Mouse (Mus musculus) liver, embryonic 16.5 days (tissue): ENCODE measurements at regions not wholly inside any gene's neighbourhood (a gene's known extent, or its start where the extent isn't known, plus 50 kb on each side); places are given as distances from the start of the nearest gene placed in this dataset.

Source experiments
- ATAC-seq: fragments of 200-750 bp; cut with Nextera tagmentation; 2 replicates; pipeline ENCODE4 v1.8.0; 2017; ENCODE audit warnings: low read depth, mild to moderate bottlenecking, moderate number of reproducible peaks, moderate library complexity
- H3K27ac ChIP-seq: fragments of 300-500 bp; sonication (generic); 2 replicates; pipeline ENCODE4 v1.5.1; 2014; ENCODE audit warnings: mild to moderate bottlenecking, low read length
- H3K27me3 ChIP-seq: fragments of 300-500 bp; sonication (generic); 2 replicates; pipeline ENCODE4 v1.6.1; 2014; ENCODE audit warnings: low read depth, low read length, mixed read lengths; ENCODE audit not compliant: control insufficient read depth, insufficient read depth
- H3K36me3 ChIP-seq: fragments of 300-500 bp; sonication (generic); 2 replicates; pipeline ENCODE4 v1.6.1; 2014; ENCODE audit warnings: mild to moderate bottlenecking; ENCODE audit not compliant: control insufficient read depth, insufficient read depth
- H3K4me1 ChIP-seq: fragments of 300-500 bp; sonication (generic); 2 replicates; pipeline ENCODE4 v1.6.1; 2014; ENCODE audit warnings: low read depth, low read length, mixed read lengths; ENCODE audit not compliant: control insufficient read depth
- H3K4me2 ChIP-seq: fragments of 300-500 bp; sonication (generic); 2 replicates; pipeline ENCODE4 v1.6.1; 2014; ENCODE audit warnings: low read depth, low read length, mixed read lengths
- H3K4me3 ChIP-seq: fragments of 300-500 bp; sonication (generic); 2 replicates; pipeline ENCODE4 v1.5.1; 2014; ENCODE audit warnings: low read depth, mild to moderate bottlenecking, low read length
- H3K9ac ChIP-seq: fragments of 300-500 bp; sonication (generic); 2 replicates; pipeline ENCODE4 v1.6.1; 2014; ENCODE audit warnings: low read depth, low read length
- H3K9me3 ChIP-seq: fragments of 300-500 bp; sonication (generic); replicated peaks from 2 replicates; pipeline ENCODE4 v1.6.1; 2016; ENCODE audit warnings: low read length; ENCODE audit not compliant: control insufficient read depth
- WGBS: fragments of 180-500 bp; shearing (Covaris S2); extraction: QIAGEN DNeasy Blood & Tissue Kit; methylation state at CpG from one replicate; pipeline ENCODE4 v1.1.7; 2014; ENCODE audit not compliant: insufficient replicate concordance; 5-methylcytosine and 5-hydroxymethylcytosine counted together

DNA sequence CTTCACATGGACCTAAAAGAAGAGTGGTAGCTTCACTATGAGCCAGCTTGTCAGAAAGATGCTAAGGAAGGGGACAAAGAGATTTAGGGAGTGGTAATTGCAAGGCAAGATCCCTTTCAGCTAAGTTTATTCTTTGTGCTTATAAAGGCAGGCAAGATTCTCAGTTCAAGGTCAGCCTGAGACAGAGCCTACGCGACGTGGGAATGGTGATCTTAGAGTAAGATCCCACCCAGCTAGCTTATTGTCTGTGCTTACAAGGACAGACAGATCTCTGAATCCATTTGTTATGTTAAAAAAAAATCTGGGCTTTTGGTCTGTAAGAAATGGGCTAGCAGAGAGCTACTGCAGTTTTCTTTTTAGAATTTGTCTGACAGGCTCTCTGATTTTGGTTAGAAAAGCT lies 253.3 kb upstream of the Ptbp2 start:
- H3K36me3 ChIP-seq, result no peaks in the 10 kb centered on the region
- H3K4me3 ChIP-seq, result no peak overlapping the region
- WGBS, result 78% methylated on average over 3 of the region's 3 CpGs
- no peaks in the 10 kb centered on the region for H3K27me3 ChIP-seq
- H3K9me3 ChIP-seq, result no peaks in the 10 kb centered on the region
- H3K4me1 ChIP-seq, result no peaks in the 10 kb centered on the region
- no peak overlapping the region for H3K9ac ChIP-seq
- no peak for ATAC-seq
- H3K4me2 ChIP-seq, result no peak overlapping the region
- no peak overlapping the region for H3K27ac ChIP-seq

- 71% methylated on average over 10 of the region's 10 CpGs for WGBS
- H3K9me3 ChIP-seq, result no peaks in the 10 kb centered on the region
- ATAC-seq, result no peak
Measured at GRCm38 (mm10) chr3:120019826-120020683, 235.8 kb upstream of the Ptbp2 start.

GRCm38 (mm10) chr3:120015376-120015775 lies 231.1 kb upstream of the Ptbp2 start:
- H3K9me3 ChIP-seq, result no peaks in the 10 kb centered on the region
- WGBS, result 56% methylated on average over 7 of the region's 7 CpGs
- H3K36me3 ChIP-seq, result no peaks in the 10 kb centered on the region
- no peaks in the 10 kb centered on the region for H3K4me1 ChIP-seq
- no peak for ATAC-seq
- H3K9ac ChIP-seq, result no peak overlapping the region
- H3K27ac ChIP-seq, result no peak overlapping the region
- H3K4me2 ChIP-seq, result no peak overlapping the region
- H3K4me3 ChIP-seq, result no peak overlapping the region
- no peaks in the 10 kb centered on the region for H3K27me3 ChIP-seq

More at GRCm38 (mm10) chr3:120019826-120020683, 235.8 kb upstream of the Ptbp2 start:
- no peak overlapping the region for H3K27ac ChIP-seq
- H3K27me3 ChIP-seq, result no peaks in the 10 kb centered on the region
- H3K4me1 ChIP-seq, result no peaks in the 10 kb centered on the region
- H3K36me3 ChIP-seq, result no peaks in the 10 kb centered on the region
- no peak overlapping the region for H3K4me2 ChIP-seq
- H3K9ac ChIP-seq, result no peak overlapping the region
- no peak overlapping the region for H3K4me3 ChIP-seq

GRCm38 (mm10) chr3:120011861-120012260 lies 227.6 kb upstream of the Ptbp2 start:
- no peaks in the 10 kb centered on the region for H3K4me1 ChIP-seq
- no peak overlapping the region for H3K9ac ChIP-seq
- no peak overlapping the region for H3K4me2 ChIP-seq
- ATAC-seq, result no peak
- WGBS, result 18% methylated on average over 3 of the region's 3 CpGs
- no peaks in the 10 kb centered on the region for H3K36me3 ChIP-seq
- no peaks in the 10 kb centered on the region for H3K27me3 ChIP-seq
- no peak overlapping the region for H3K27ac ChIP-seq
- H3K9me3 ChIP-seq, result no peaks in the 10 kb centered on the region
- no peak overlapping the region for H3K4me3 ChIP-seq

GRCm38 (mm10) chr3:120008110-120008509 lies 223.8 kb upstream of the Ptbp2 start:
- Histone ChIP-seq H3K4me2 (no peak overlapping the region), H3K9ac (no peak overlapping the region), H3K4me3 (no peak overlapping the region), H3K27me3 (no peaks in the 10 kb centered on the region), H3K9me3 (no peaks in the 10 kb centered on the region), H3K4me1 (no peaks in the 10 kb centered on the region), H3K27ac (no peak overlapping the region), H3K36me3 (no peaks in the 10 kb centered on the region)
- ATAC-seq, result no peak
- 71% methylated on average over 3 of the region's 3 CpGs for WGBS

DNA sequence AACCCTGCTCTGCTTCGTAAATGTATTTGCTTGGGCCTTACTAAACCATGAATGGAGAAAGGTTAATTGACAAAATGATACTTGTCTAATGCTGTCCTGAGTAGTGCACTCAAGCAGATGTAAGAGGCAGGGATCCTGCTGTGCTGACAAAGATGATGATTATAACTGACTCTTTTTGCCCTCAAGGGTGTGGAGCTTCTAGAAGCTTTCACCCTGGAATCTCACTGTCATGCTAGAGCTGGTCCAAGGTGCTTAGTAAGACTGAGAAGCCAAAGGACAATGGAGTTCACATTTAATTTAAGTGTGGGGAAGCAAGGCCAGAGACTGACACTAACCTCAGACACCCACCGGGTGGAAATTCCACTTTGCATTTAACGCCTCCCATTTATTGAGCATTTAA lies 220.3 kb upstream of the Ptbp2 start:
- Histone ChIP-seq H3K4me1 (no peaks in the 10 kb centered on the region), H3K4me2 (no peak overlapping the region), H3K27ac (no peak overlapping the region), H3K27me3 (no peaks in the 10 kb centered on the region), H3K9ac (no peak overlapping the region), H3K4me3 (no peak overlapping the region), H3K9me3 (no peaks in the 10 kb centered on the region), H3K36me3 (no peaks in the 10 kb centered on the region)
- 62% methylated on average over 3 of the region's 3 CpGs for WGBS
- ATAC-seq, result no peak

DNA sequence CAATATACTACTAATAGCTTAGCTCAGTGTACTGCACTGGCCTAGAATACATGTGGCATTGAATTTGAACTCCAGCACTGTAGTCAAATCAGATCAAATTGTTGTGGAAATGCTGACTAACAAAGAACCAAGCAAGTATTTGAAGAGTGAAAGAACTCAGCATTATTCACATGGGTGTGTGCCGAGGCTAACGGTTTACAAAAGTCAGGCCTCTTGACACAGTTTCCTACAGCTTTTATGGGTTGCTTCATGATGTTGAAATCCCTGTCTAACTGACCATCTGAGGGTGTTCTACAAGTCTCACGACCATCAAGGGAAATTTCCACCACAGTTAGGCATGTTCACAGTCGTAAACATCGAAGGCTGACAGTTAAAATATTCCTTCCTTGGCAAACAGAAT lies 216.0 kb upstream of the Ptbp2 start:
- Histone ChIP-seq H3K4me3 (no peak overlapping the region), H3K36me3 (no peaks in the 10 kb centered on the region), H3K27ac (no peak overlapping the region), H3K9me3 (no peaks in the 10 kb centered on the region), H3K9ac (no peak overlapping the region), H3K4me1 (no peaks in the 10 kb centered on the region), H3K4me2 (no peak overlapping the region), H3K27me3 (no peaks in the 10 kb centered on the region)
- ATAC-seq, result no peak
- 57% methylated on average over 5 of the region's 5 CpGs for WGBS

GRCm38 (mm10) chr3:119996258-119996988 lies 212.2 kb upstream of the Ptbp2 start:
- no peaks in the 10 kb centered on the region for H3K27me3 ChIP-seq
- no peak for ATAC-seq
- no peak overlapping the region for H3K27ac ChIP-seq
- no peaks in the 10 kb centered on the region for H3K9me3 ChIP-seq
- WGBS, result 65% methylated on average over 9 of the region's 9 CpGs
- no peaks in the 10 kb centered on the region for H3K4me1 ChIP-seq
- H3K9ac ChIP-seq, result no peak overlapping the region
- no peaks in the 10 kb centered on the region for H3K36me3 ChIP-seq
- no peak overlapping the region for H3K4me3 ChIP-seq
- no peak overlapping the region for H3K4me2 ChIP-seq

GRCm38 (mm10) chr3:119995781-119996180 lies 211.5 kb upstream of the Ptbp2 start:
- H3K4me2 ChIP-seq, result no peak overlapping the region
- no peak overlapping the region for H3K27ac ChIP-seq
- WGBS, result 61% methylated on average over 4 of the region's 4 CpGs
- no peak for ATAC-seq
- no peak overlapping the region for H3K4me3 ChIP-seq
- H3K27me3 ChIP-seq, result no peaks in the 10 kb centered on the region
- no peaks in the 10 kb centered on the region for H3K4me1 ChIP-seq
- H3K9me3 ChIP-seq, result no peaks in the 10 kb centered on the region
- no peak overlapping the region for H3K9ac ChIP-seq
- no peaks in the 10 kb centered on the region for H3K36me3 ChIP-seq
